Mouse (Mus musculus) embryonic fibroblast, embryonic 13.5 days (primary cell): ENCODE data around the gene Hist1h2bh. TPM values are rescaled to one million over a fixed set of nuclear protein-coding genes. Genes with fewer than 3 reads are reported as not detected.
"Not testable (repeated sequence)": the region's sequence is repeated elsewhere in the genome, so short reads cannot be mapped to it uniquely, and the experiment has no call there.

Experiments
- H3K27ac ChIP-seq: 2 replicates; pipeline ENCODE4 v1.5.1; 2012; ENCODE audit warnings: low read length, control low read depth, inconsistent platforms; ENCODE audit not compliant: insufficient read depth
- H3K4me1 ChIP-seq: 2 replicates; pipeline ENCODE4 v1.6.1; 2011; ENCODE audit warnings: low read length; ENCODE audit not compliant: control insufficient read depth, insufficient read depth
- H3K4me3 ChIP-seq: 2 replicates; pipeline ENCODE4 v1.5.1; 2011; ENCODE audit warnings: mild to moderate bottlenecking, control low read depth, low read length; ENCODE audit not compliant: insufficient read depth
- CTCF ChIP-seq: IDR thresholded peaks from 2 replicates; pipeline ENCODE4 v1.5.1; 2011; ENCODE audit warnings: mild to moderate bottlenecking, control low read depth, low read length, moderate library complexity, borderline replicate concordance; ENCODE audit not compliant: insufficient read depth
- POLR2A ChIP-seq: IDR thresholded peaks from 2 replicates; pipeline ENCODE4 v1.6.1; 2011; ENCODE audit warnings: low read depth, mild to moderate bottlenecking, control low read depth, low read length, moderate library complexity
- polyA plus RNA-seq: library from polyadenylated mRNA; stranded (reverse); fragments of >200 nt; gene quantifications from 2 replicates; pipeline ENCODE4 v1.2.4, GENCODE M21; 2011; ENCODE audit warnings: low read depth; ENCODE audit not compliant: missing spikeins, insufficient read length

Gene Hist1h2bh
- polyA plus RNA-seq, 1 experiment: 4.0 TPM

DNA sequence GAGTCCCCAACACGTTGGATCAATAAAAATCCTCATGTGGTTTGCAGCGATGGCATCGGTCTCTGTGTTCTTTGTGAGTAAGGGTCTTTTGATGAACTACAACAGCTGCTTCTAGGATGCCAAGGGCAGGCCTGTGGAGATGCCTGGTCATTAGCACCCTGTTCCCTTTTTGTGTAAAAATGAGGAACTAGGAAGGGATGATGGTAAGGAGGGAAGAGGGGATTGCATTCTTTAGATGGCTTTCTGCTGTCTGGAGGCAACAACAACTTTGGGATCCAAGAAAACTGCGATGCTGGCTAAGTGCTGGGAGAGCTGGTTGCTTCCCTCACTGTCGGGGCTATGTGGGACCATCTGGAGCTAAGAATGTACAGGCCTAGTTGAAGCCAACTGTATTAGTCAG is 4.9 kb downstream of the Hist1h2bh start:
- no peak for TF ChIP-seq POLR2A
- TF ChIP-seq CTCF: no peak
- H3K4me3 ChIP-seq: no peak overlapping the region
- peaks cover 3% of the 10 kb centered on the region for H3K4me1 ChIP-seq
- 0 out of 2 replicates have a peak overlapping the region, but pooled peaks have one; percentile 17 for H3K27ac ChIP-seq

- H3K27ac ChIP-seq: peak overlapping the region; percentile 17; the same call in 1 of the 2 replicates
- H3K4me3 ChIP-seq: peak overlapping the region; percentile 47
- H3K4me1 ChIP-seq: peaks cover 3% of the 10 kb centered on the region
- TF ChIP-seq CTCF (no peak), POLR2A (no peak)
These were observed 6.0 kb downstream of the Hist1h2bh start for GRCm38 (mm10) chr13:23537006-23537710.

GRCm38 (mm10) chr13:23536076-23536822 is 6.9 kb downstream of the Hist1h2bh start:
- Histone ChIP-seq H3K27ac (peak overlapping the region; percentile 87), H3K4me1 (peaks cover 3% of the 10 kb centered on the region), H3K4me3 (peak overlapping the region; percentile 72)
- TF ChIP-seq CTCF (no peak), POLR2A (peak; percentile 62; the same call in 1 of the 2 replicates)

DNA sequence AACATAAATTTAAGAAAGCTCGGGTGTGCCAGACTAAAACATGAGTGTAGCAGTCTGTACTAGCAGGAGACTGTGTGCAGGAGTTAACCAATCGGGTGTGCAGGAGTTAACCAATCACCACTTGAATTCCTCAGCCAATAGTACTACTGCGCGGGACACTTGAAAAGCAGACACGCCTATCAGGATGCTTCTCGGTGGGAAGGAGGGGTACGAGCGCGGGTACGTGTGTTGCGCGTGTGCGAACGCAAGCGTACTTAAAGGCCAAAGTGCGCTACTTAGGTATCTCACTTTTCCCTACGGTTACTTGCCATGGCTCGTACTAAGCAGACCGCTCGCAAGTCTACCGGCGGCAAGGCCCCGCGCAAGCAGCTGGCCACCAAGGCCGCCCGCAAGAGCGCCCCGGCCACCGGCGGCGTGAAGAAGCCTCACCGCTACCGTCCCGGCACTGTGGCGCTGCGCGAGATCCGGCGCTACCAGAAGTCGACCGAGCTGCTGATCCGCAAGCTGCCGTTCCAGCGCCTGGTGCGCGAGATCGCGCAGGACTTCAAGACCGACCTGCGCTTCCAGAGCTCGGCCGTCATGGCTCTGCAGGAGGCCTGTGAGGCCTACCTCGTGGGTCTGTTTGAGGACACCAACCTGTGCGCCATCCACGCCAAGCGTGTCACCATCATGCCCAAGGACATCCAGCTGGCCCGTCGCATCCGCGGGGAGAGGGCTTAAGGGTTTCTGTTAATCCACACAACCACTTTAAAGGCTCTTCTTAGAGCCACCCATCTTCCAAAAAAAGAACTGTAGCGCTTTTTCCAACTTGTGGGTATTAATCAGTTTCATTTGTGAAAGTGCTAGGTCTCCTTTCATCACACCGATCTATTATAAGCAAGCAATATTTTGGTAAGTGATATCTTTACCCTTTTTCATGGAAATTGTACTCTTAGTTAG is 7.8 kb downstream of the Hist1h2bh start, which contains the start of gene Hist1h3g:
Gene Hist1h3g, plus strand, starts transcription at position 286 of the 939 bp plus-strand sequence.
- peak; percentile 94 for TF ChIP-seq POLR2A
- not testable (repeated sequence) for H3K4me1 ChIP-seq
- peak within 1 kb of the TSS; percentile 93 for H3K27ac ChIP-seq
- peak within 1 kb of the TSS; percentile 77 for H3K4me3 ChIP-seq

DNA sequence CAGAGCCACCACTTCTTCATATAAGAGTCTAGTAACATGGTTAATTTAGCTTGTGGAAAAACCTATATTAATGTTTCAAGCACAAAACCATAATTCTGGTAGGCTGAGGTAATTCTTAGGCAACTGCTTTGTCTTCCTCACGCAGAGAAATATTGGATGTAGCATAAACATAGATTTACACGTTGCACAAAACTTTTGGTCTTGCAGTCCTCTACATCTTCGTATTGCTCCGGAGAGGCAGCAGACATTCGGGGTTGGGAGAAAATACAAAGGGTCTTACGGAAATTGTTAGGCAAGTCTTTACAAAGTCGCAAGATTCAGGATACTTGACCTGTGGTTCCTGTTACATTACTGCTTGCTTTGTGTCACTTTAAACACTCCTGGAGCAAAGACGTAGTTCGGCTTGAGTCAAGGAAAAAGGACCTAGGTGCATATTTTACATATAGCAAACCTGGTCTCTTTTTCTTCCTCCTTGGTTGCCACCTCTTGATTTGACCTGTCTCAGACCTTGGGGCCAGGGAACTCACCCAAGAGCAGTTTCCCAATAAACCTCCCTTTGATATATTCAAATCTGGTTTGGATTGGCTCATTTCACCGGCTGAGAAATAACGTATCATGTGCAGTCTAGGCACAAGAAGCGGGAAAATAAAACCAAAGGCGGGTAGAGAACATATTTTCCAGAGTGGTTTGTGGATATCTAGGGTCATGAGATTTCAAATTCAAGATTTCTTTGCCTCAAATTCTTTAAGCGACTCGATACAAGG is 8.6 kb downstream of the Hist1h2bh start:
- peaks cover 3% of the 10 kb centered on the region for H3K4me1 ChIP-seq
- TF ChIP-seq POLR2A: peak; percentile 77; the same call in 1 of the 2 replicates
- no peak for TF ChIP-seq CTCF
- H3K27ac ChIP-seq: peak overlapping the region; percentile 93
- H3K4me3 ChIP-seq: peak overlapping the region; percentile 77

DNA sequence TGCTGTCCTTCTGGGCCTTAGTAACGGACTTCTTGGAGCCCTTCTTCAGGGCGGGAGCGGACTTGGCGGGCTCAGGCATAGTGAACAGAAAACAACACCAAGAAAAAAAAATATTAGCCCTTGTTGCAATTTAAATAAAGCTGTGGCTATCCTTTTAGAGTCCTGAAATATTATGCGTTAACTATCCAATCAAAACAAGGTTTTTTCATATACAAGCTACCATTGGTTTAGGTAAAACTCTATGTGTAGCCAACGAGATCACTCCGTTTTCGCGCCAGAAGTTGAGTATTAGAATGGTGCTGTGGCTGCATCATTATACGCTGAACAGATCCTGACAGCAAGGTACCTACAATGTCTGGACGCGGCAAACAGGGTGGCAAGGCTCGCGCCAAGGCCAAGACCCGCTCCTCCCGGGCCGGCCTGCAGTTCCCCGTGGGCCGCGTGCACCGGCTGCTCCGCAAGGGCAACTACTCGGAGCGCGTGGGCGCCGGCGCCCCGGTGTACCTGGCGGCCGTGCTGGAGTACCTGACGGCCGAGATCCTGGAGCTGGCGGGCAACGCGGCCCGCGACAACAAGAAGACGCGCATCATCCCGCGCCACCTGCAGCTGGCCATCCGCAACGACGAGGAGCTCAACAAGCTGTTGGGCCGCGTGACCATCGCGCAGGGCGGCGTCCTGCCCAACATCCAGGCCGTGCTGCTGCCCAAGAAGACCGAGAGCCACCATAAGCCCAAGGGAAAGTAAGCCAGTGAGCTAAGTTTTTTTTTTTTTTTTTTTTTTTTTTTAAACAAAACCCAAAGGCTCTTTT is 9.4 kb downstream of the Hist1h2bh start, which contains the start of gene Hist1h2af:
Gene Hist1h2af, plus strand, starts transcription at position 347 of the 808 bp plus-strand sequence.
- peak; percentile 67 for TF ChIP-seq POLR2A
- H3K4me1 ChIP-seq: not testable (repeated sequence)
- H3K27ac ChIP-seq: peak within 1 kb of the TSS; percentile 93

GRCm38 (mm10) chr13:23532262-23533075 is 10.7 kb downstream of the Hist1h2bh start:
- TF ChIP-seq POLR2A: peak; percentile 38; the same call in 1 of the 2 replicates
- no peak for TF ChIP-seq CTCF
- peak overlapping the region; percentile 79 for H3K27ac ChIP-seq
- peaks cover 5% of the 10 kb centered on the region; the same call in 1 of the 2 replicates for H3K4me1 ChIP-seq
- peak overlapping the region; percentile 46 for H3K4me3 ChIP-seq

More for the DNA sequence above, 9.4 kb downstream of the Hist1h2bh start, which contains the start of gene Hist1h2af:
- H3K4me3 ChIP-seq: peak within 1 kb of the TSS; percentile 77
